Mouse (Mus musculus): ENCODE measurements at regions not wholly inside any gene's neighbourhood (a gene's known extent, or its start where the extent isn't known, plus 50 kb on each side); places are given as distances from the start of the nearest gene placed in this dataset.
A peak's percentile ranks its signal among the peaks of the same experiment; 100 is the strongest.

DNA sequence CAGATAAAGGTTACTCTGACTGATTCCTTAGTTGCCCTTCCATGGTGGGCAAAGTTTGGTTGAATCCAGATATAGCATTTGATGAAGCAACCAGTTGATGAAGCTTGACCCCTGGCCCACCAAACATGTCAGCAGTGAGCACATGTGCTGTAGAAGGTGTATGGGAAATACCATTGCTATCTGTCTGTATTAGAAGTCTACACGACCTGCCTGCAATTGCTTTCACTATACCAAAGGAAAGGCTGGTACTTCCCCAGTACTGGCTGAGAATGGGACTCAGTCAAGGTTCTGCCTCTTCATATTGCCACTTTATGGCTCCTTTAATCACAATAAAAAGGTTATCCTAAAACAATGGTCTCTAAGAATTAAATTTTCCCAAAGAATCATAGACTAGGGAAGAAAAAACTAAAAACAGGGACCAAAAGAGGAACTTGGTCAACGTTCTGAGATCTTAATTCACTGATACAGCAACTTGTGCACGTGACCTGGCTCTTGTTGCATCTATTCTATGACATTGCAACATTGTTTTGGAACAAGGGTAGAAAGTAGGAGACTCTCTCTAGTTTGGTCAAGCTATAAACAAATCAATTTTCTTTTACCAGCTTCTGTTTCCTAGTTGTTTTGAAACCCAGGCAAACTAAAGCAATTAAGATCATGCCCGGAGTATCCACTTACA is 284.0 kb downstream of the Rapgef2 start:
- Histone ChIP-seq H3K4me3 (ENCODE audit: low read depth, low read length) (no peak overlapping the region), H3K9ac (replicated peaks; ENCODE audit: low read depth, low read length) (no peak overlapping the region), H3K9me3 (replicated peaks; ENCODE audit: control insufficient read depth, low read length) (no peaks in the 10 kb centered on the region), H3K27me3 (ENCODE audit: control insufficient read depth, insufficient read depth, low read length) (no peaks in the 10 kb centered on the region), H3K27ac (ENCODE audit: low read depth) (no peak overlapping the region), H3K4me1 (ENCODE audit: control insufficient read depth, insufficient read depth) (no peaks in the 10 kb centered on the region), H3K4me2 (ENCODE audit: low read depth, low read length) (no peak overlapping the region), H3K36me3 (replicated peaks; ENCODE audit: control insufficient read depth, insufficient read depth, low read length) (no peaks in the 10 kb centered on the region)
- no peak for ATAC-seq (ENCODE audit: insufficient read depth, low read depth)
- 69% methylated on average over 4 of the region's 4 CpGs for WGBS
- no peak for TF ChIP-seq EP300 (IDR thresholded peaks at IDR 0.05; ENCODE audit: low read depth)
- DNase-seq (ENCODE audit: low spot score): no peak

- Histone ChIP-seq H3K27me3 (ENCODE audit: control insufficient read depth, insufficient read depth, low read length) (no peaks in the 10 kb centered on the region), H3K4me3 (ENCODE audit: low read depth, low read length) (no peak overlapping the region), H3K4me1 (ENCODE audit: control insufficient read depth, insufficient read depth) (no peaks in the 10 kb centered on the region), H3K27ac (ENCODE audit: low read depth) (no peak overlapping the region), H3K36me3 (replicated peaks; ENCODE audit: control insufficient read depth, insufficient read depth, low read length) (no peaks in the 10 kb centered on the region), H3K9ac (replicated peaks; ENCODE audit: low read depth, low read length) (no peak overlapping the region), H3K4me2 (ENCODE audit: low read depth, low read length) (no peak overlapping the region), H3K9me3 (replicated peaks; ENCODE audit: control insufficient read depth, low read length) (no peaks in the 10 kb centered on the region)
- WGBS: 72% methylated on average over 4 of the region's 4 CpGs
- no peak for TF ChIP-seq CTCF (IDR thresholded peaks at IDR 0.05; ENCODE audit: low read depth)
- no peak for TF ChIP-seq EP300 (IDR thresholded peaks at IDR 0.05; ENCODE audit: low read depth)
- DNase-seq (ENCODE audit: low spot score): no peak
- no peak for ATAC-seq (ENCODE audit: insufficient read depth, low read depth)
These were observed 284.6 kb downstream of the Rapgef2 start for GRCm38 (mm10) chr3:79001754-79002153.

- TF ChIP-seq CTCF (IDR thresholded peaks at IDR 0.05; ENCODE audit: low read depth): no peak
- TF ChIP-seq EP300 (IDR thresholded peaks at IDR 0.05; ENCODE audit: low read depth): no peak
- no peaks in the 10 kb centered on the region for H3K4me1 ChIP-seq (ENCODE audit: control insufficient read depth, insufficient read depth)
- 81% methylated on average over 2 of the region's 2 CpGs for WGBS
These were observed 286.0 kb downstream of the Rapgef2 start for GRCm38 (mm10) chr3:79000293-79000692.

DNA sequence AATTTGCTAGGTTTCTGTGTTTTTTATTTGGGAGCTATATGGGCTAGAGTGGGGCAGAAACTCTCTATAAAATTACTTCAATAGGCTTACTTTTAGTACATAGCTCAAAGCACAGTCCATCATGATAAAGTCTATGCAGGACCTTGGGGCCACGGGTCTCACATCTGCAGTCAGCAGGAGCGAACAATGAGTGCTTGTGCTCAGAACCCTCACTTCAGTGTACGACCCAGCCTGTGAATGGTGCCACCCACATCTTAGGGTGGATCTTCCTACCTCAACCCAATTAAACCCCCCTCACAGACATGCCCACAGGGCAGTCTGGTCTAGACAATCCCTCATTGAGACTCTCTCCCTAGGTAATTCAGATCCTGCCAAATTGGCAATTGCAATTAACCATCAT is 286.5 kb downstream of the Rapgef2 start:
- Histone ChIP-seq H3K4me3 (ENCODE audit: low read depth, low read length) (no peak overlapping the region), H3K4me1 (ENCODE audit: control insufficient read depth, insufficient read depth) (no peaks in the 10 kb centered on the region), H3K36me3 (replicated peaks; ENCODE audit: control insufficient read depth, insufficient read depth, low read length) (no peaks in the 10 kb centered on the region), H3K27me3 (ENCODE audit: control insufficient read depth, insufficient read depth, low read length) (no peaks in the 10 kb centered on the region), H3K9me3 (replicated peaks; ENCODE audit: control insufficient read depth, low read length) (no peaks in the 10 kb centered on the region), H3K27ac (ENCODE audit: low read depth) (no peak overlapping the region), H3K9ac (replicated peaks; ENCODE audit: low read depth, low read length) (no peak overlapping the region), H3K4me2 (ENCODE audit: low read depth, low read length) (no peak overlapping the region)
- DNase-seq (ENCODE audit: low spot score) (no peak), ATAC-seq (ENCODE audit: insufficient read depth, low read depth) (no peak)
- TF ChIP-seq CTCF (IDR thresholded peaks at IDR 0.05; ENCODE audit: low read depth) (no peak), EP300 (IDR thresholded peaks at IDR 0.05; ENCODE audit: low read depth) (no peak)
- 75% methylated on average over 3 of the region's 3 CpGs for WGBS

More at GRCm38 (mm10) chr3:79000293-79000692, 286.0 kb downstream of the Rapgef2 start:
- H3K9me3 ChIP-seq (replicated peaks; ENCODE audit: control insufficient read depth, low read length): no peaks in the 10 kb centered on the region
- ATAC-seq (ENCODE audit: insufficient read depth, low read depth) (no peak), DNase-seq (ENCODE audit: low spot score) (no peak)
- H3K27ac ChIP-seq (ENCODE audit: low read depth): no peak overlapping the region
- H3K27me3 ChIP-seq (ENCODE audit: control insufficient read depth, insufficient read depth, low read length): no peaks in the 10 kb centered on the region
- H3K36me3 ChIP-seq (replicated peaks; ENCODE audit: control insufficient read depth, insufficient read depth, low read length): no peaks in the 10 kb centered on the region
- H3K4me2 ChIP-seq (ENCODE audit: low read depth, low read length): no peak overlapping the region
- no peak overlapping the region for H3K9ac ChIP-seq (replicated peaks; ENCODE audit: low read depth, low read length)
- no peak overlapping the region for H3K4me3 ChIP-seq (ENCODE audit: low read depth, low read length)

DNA sequence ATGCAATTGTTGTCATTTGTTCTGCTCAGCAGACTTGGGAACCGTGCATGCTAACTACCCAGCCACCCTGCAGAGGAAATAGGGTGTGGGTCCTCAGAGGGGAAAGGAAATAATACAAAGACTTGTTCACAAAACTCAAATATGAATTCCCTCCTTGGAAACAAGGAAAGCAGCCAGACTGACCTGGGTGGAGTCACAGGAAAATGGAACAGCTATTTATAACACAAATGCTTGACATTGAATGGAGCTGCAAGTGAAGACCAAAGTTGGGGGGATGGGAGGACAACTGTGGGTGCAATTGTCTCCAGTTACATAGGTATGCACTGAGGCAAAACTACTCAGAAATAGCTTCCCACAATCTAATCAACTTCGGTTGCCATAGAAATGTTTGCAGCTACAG is 298.2 kb downstream of the Rapgef2 start:
- peak; percentile 43 for DNase-seq (ENCODE audit: low spot score)
- H3K9ac ChIP-seq (replicated peaks; ENCODE audit: low read depth, low read length): no peak overlapping the region
- no peaks in the 10 kb centered on the region for H3K36me3 ChIP-seq (replicated peaks; ENCODE audit: control insufficient read depth, insufficient read depth, low read length)
- H3K27ac ChIP-seq (ENCODE audit: low read depth): peak overlapping the region; percentile 40
- ATAC-seq (ENCODE audit: insufficient read depth, low read depth): peak; percentile 81
- WGBS: 38% methylated on average over 2 of the region's 2 CpGs
- H3K9me3 ChIP-seq (replicated peaks; ENCODE audit: control insufficient read depth, low read length): no peaks in the 10 kb centered on the region
- H3K27me3 ChIP-seq (ENCODE audit: control insufficient read depth, insufficient read depth, low read length): no peaks in the 10 kb centered on the region
- no peak overlapping the region for H3K4me2 ChIP-seq (ENCODE audit: low read depth, low read length)
- no peak overlapping the region for H3K4me3 ChIP-seq (ENCODE audit: low read depth, low read length)
- H3K4me1 ChIP-seq (ENCODE audit: control insufficient read depth, insufficient read depth): 0 out of 2 replicates have a peak, but pooled peaks cover 13% of the 10 kb centered on the region
- no peak for TF ChIP-seq CTCF (IDR thresholded peaks at IDR 0.05; ENCODE audit: low read depth)
- peak; percentile 69; the same call in 1 of the 2 replicates for TF ChIP-seq EP300 (IDR thresholded peaks at IDR 0.05; ENCODE audit: low read depth)

DNA sequence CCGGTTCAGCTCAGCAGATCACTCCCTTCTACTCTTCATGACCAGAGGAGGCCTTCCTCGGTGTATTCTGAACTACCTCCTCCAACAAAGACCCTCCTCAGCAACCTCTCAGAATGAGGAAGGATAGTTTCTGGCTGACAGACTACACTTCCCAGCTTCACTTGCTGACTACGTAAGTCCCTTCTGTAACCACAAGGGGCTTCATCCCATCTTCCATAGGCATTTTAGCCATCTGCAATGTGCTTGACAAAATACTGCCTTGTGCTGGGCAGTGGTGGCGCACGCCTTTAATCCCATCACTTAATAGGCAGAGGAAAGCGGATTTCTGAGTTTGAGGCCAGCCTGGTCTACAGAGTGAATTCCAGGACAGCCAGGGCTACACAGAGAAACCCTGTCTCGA is 299.6 kb downstream of the Rapgef2 start:
- no peak overlapping the region for H3K4me3 ChIP-seq (ENCODE audit: low read depth, low read length)
- DNase-seq (ENCODE audit: low spot score) (no peak), ATAC-seq (ENCODE audit: insufficient read depth, low read depth) (no peak)
- 0 out of 2 replicates have a peak, but pooled peaks cover 13% of the 10 kb centered on the region for H3K4me1 ChIP-seq (ENCODE audit: control insufficient read depth, insufficient read depth)
- no peak overlapping the region for H3K27ac ChIP-seq (ENCODE audit: low read depth)
- H3K9me3 ChIP-seq (replicated peaks; ENCODE audit: control insufficient read depth, low read length): no peaks in the 10 kb centered on the region
- H3K27me3 ChIP-seq (ENCODE audit: control insufficient read depth, insufficient read depth, low read length): no peaks in the 10 kb centered on the region
- H3K9ac ChIP-seq (replicated peaks; ENCODE audit: low read depth, low read length): no peak overlapping the region
- H3K4me2 ChIP-seq (ENCODE audit: low read depth, low read length): no peak overlapping the region
- no peaks in the 10 kb centered on the region for H3K36me3 ChIP-seq (replicated peaks; ENCODE audit: control insufficient read depth, insufficient read depth, low read length)
- TF ChIP-seq CTCF (IDR thresholded peaks at IDR 0.05; ENCODE audit: low read depth): peak; percentile 22
- no peak for TF ChIP-seq EP300 (IDR thresholded peaks at IDR 0.05; ENCODE audit: low read depth)
- WGBS: 74% methylated on average over 6 of the region's 7 CpGs
